Mouse (Mus musculus): ENCODE measurements at regions not wholly inside any gene's neighbourhood (a gene's known extent, or its start where the extent isn't known, plus 50 kb on each side); places are given as distances from the start of the nearest gene placed in this dataset.
A peak's percentile ranks its signal among the peaks of the same experiment; 100 is the strongest.

- no peak overlapping the region for H3K27ac ChIP-seq (replicated peaks; ENCODE audit: low read depth, low read length)
- H3K27me3 ChIP-seq (ENCODE audit: control insufficient read depth, insufficient read depth, low read length): no peaks in the 10 kb centered on the region
- H3K4me2 ChIP-seq (replicated peaks; ENCODE audit: low read depth, low read length, severe bottlenecking): no peak overlapping the region
- H3K36me3 ChIP-seq (ENCODE audit: control insufficient read depth, insufficient read depth, low read length): no peaks in the 10 kb centered on the region
- H3K9ac ChIP-seq (ENCODE audit: low read depth, low read length, severe bottlenecking): no peak overlapping the region
- DNase-seq (ENCODE audit: low spot score): no peak
- peaks cover under 1% of the 10 kb centered on the region; the same call in 1 of the 2 replicates for H3K4me1 ChIP-seq (ENCODE audit: control insufficient read depth, insufficient read depth, low read length)
- 45% methylated on average over 5 of the region's 5 CpGs for WGBS
- no peak for TF ChIP-seq POLR2A (IDR thresholded peaks at IDR 0.05; ENCODE audit: borderline replicate concordance, extremely low read depth, insufficient read depth, insufficient read length)
- H3K4me3 ChIP-seq (replicated peaks; ENCODE audit: low read length): no peak overlapping the region
- no peaks in the 10 kb centered on the region for H3K9me3 ChIP-seq (ENCODE audit: control insufficient read depth, low read length)
- ATAC-seq (ENCODE audit: low FRiP score, low read depth): no peak
These were observed 291.9 kb downstream of the Cxcl12 start for GRCm38 (mm10) chr6:117460193-117460592.

GRCm38 (mm10) chr6:117465165-117465564, 296.8 kb downstream of the Cxcl12 start:
- WGBS: 43% methylated on average over 4 of the region's 4 CpGs
- no peak for TF ChIP-seq POLR2A (IDR thresholded peaks at IDR 0.05; ENCODE audit: borderline replicate concordance, extremely low read depth, insufficient read depth, insufficient read length)
- H3K36me3 ChIP-seq (ENCODE audit: control insufficient read depth, insufficient read depth, low read length): no peaks in the 10 kb centered on the region
- no peak overlapping the region for H3K4me2 ChIP-seq (replicated peaks; ENCODE audit: low read depth, low read length, severe bottlenecking)
- no peaks in the 10 kb centered on the region for H3K9me3 ChIP-seq (ENCODE audit: control insufficient read depth, low read length)
- DNase-seq (ENCODE audit: low spot score) (no peak), ATAC-seq (ENCODE audit: low FRiP score, low read depth) (no peak)
- no peaks in the 10 kb centered on the region for H3K27me3 ChIP-seq (ENCODE audit: control insufficient read depth, insufficient read depth, low read length)
- no peak overlapping the region for H3K9ac ChIP-seq (ENCODE audit: low read depth, low read length, severe bottlenecking)
- no peak overlapping the region for H3K27ac ChIP-seq (replicated peaks; ENCODE audit: low read depth, low read length)
- no peak overlapping the region for H3K4me3 ChIP-seq (replicated peaks; ENCODE audit: low read length)
- H3K4me1 ChIP-seq (ENCODE audit: control insufficient read depth, insufficient read depth, low read length): peaks cover 4% of the 10 kb centered on the region; the same call in 1 of the 2 replicates

GRCm38 (mm10) chr6:117465606-117466174, 297.4 kb downstream of the Cxcl12 start:
- H3K27ac ChIP-seq (replicated peaks; ENCODE audit: low read depth, low read length): no peak overlapping the region
- WGBS: 34% methylated on average over 5 of the region's 5 CpGs
- H3K4me3 ChIP-seq (replicated peaks; ENCODE audit: low read length): no peak overlapping the region
- H3K4me1 ChIP-seq (ENCODE audit: control insufficient read depth, insufficient read depth, low read length): peaks cover 4% of the 10 kb centered on the region; the same call in 1 of the 2 replicates
- DNase-seq (ENCODE audit: low spot score) (peak; percentile 38), ATAC-seq (ENCODE audit: low FRiP score, low read depth) (peak; percentile 47; the same call in 1 of the 2 replicates)
- no peaks in the 10 kb centered on the region for H3K36me3 ChIP-seq (ENCODE audit: control insufficient read depth, insufficient read depth, low read length)
- no peak overlapping the region for H3K9ac ChIP-seq (ENCODE audit: low read depth, low read length, severe bottlenecking)
- no peak for TF ChIP-seq POLR2A (IDR thresholded peaks at IDR 0.05; ENCODE audit: borderline replicate concordance, extremely low read depth, insufficient read depth, insufficient read length)
- H3K9me3 ChIP-seq (ENCODE audit: control insufficient read depth, low read length): no peaks in the 10 kb centered on the region
- no peak overlapping the region for H3K4me2 ChIP-seq (replicated peaks; ENCODE audit: low read depth, low read length, severe bottlenecking)
- no peaks in the 10 kb centered on the region for H3K27me3 ChIP-seq (ENCODE audit: control insufficient read depth, insufficient read depth, low read length)

- no peak for DNase-seq (ENCODE audit: low spot score)
- no peak for TF ChIP-seq POLR2A (IDR thresholded peaks at IDR 0.05; ENCODE audit: borderline replicate concordance, extremely low read depth, insufficient read depth, insufficient read length)
- no peak overlapping the region for H3K4me2 ChIP-seq (replicated peaks; ENCODE audit: low read depth, low read length, severe bottlenecking)
- H3K4me1 ChIP-seq (ENCODE audit: control insufficient read depth, insufficient read depth, low read length): peaks cover 10% of the 10 kb centered on the region; the same call in 1 of the 2 replicates
- no peak overlapping the region for H3K9ac ChIP-seq (ENCODE audit: low read depth, low read length, severe bottlenecking)
- H3K4me3 ChIP-seq (replicated peaks; ENCODE audit: low read length): no peak overlapping the region
- no peaks in the 10 kb centered on the region for H3K27me3 ChIP-seq (ENCODE audit: control insufficient read depth, insufficient read depth, low read length)
- no peaks in the 10 kb centered on the region for H3K36me3 ChIP-seq (ENCODE audit: control insufficient read depth, insufficient read depth, low read length)
- H3K27ac ChIP-seq (replicated peaks; ENCODE audit: low read depth, low read length): no peak overlapping the region
- H3K9me3 ChIP-seq (ENCODE audit: control insufficient read depth, low read length): no peaks in the 10 kb centered on the region
- WGBS: 22% methylated on average over 2 of the region's 2 CpGs
- ATAC-seq (ENCODE audit: low FRiP score, low read depth): no peak
These were observed 311.0 kb downstream of the Cxcl12 start for GRCm38 (mm10) chr6:117479376-117479775.

DNA sequence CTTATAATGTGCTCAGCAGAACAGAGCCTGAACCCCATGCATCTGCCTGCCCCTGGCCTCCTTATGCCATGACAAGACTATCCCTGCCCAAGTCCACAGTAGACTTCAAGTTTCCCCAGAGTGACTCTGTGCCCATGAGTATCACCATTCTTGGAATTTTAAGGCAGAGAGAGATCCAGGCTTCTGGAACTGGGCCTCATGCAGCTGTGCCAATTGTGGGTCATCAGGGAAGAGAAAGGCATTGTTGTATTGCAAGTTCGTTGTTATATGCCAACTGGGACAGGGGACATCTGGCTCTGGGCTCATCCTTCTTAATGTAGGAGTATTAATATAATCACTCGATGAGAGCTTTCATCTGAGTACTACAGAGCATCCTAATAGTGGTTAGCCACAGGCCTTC, 312.1 kb downstream of the Cxcl12 start:
- no peaks in the 10 kb centered on the region for H3K27me3 ChIP-seq (ENCODE audit: control insufficient read depth, insufficient read depth, low read length)
- peaks cover 10% of the 10 kb centered on the region; the same call in 1 of the 2 replicates for H3K4me1 ChIP-seq (ENCODE audit: control insufficient read depth, insufficient read depth, low read length)
- H3K27ac ChIP-seq (replicated peaks; ENCODE audit: low read depth, low read length): no peak overlapping the region
- no peak overlapping the region for H3K9ac ChIP-seq (ENCODE audit: low read depth, low read length, severe bottlenecking)
- no peaks in the 10 kb centered on the region for H3K9me3 ChIP-seq (ENCODE audit: control insufficient read depth, low read length)
- no peak overlapping the region for H3K4me3 ChIP-seq (replicated peaks; ENCODE audit: low read length)
- 94% methylated on average over 2 of the region's 2 CpGs for WGBS
- H3K36me3 ChIP-seq (ENCODE audit: control insufficient read depth, insufficient read depth, low read length): no peaks in the 10 kb centered on the region
- ATAC-seq (ENCODE audit: low FRiP score, low read depth): no peak
- no peak for TF ChIP-seq POLR2A (IDR thresholded peaks at IDR 0.05; ENCODE audit: borderline replicate concordance, extremely low read depth, insufficient read depth, insufficient read length)
- no peak overlapping the region for H3K4me2 ChIP-seq (replicated peaks; ENCODE audit: low read depth, low read length, severe bottlenecking)
- no peak for DNase-seq (ENCODE audit: low spot score)

Data from limb, embryonic 14.5 days (tissue).